In the genomic region with DNA sequence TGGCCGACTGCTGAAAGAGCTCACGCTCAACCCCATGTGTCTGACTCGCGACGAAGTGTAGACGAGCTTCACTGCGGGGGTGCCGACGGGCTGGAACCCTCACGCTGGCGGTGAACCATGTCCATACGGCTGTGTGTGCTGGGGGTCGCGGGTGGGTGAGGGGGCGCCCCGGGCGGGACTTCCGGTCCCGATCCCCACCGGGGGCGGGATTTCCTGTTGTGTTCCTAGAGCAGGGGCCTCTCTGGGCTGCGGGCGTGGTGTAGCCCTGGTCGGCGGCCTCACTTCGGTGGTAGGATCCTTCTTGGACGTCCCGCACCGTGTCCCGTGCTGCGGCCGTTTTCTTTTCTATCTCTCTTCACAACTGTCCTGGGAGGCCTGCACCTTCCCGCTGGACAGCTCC, we compare ENCODE assay signal across 8 mouse cellular contexts. TPM values are rescaled to one million over a fixed set of nuclear protein-coding genes. Genes with fewer than 3 reads are reported as not detected.
DNase-seq lines count a peak whose midpoint lies in the region; ATAC-seq and TF ChIP-seq lines count a peak whose summit lies in the region.

No protein-coding gene starts in this region.

- under 1% methylated on average over 33 of the region's 33 CpGs for WGBS in bone marrow, adult 2 months
- WGBS in intestine, embryonic 14.5 days, result 0% methylated on average over 32 of the region's 33 CpGs
- 0% methylated on average over 33 of the region's 33 CpGs for WGBS in liver, embryonic 11.5 days
- 0% methylated on average over 33 of the region's 33 CpGs for WGBS in neural tube, embryonic 11.5 days
- under 1% methylated on average over 33 of the region's 33 CpGs for WGBS in thymus, adult 2 months

- no peaks in the 10 kb centered on the region for H3K27me3 ChIP-seq in erythroblast, embryonic 14.5 days (ENCODE audit: control insufficient read depth)
- H3K27me3 ChIP-seq in intestine, embryonic 14.5 days (replicated peaks; ENCODE audit: control insufficient read depth, insufficient read depth, low read length), result no peaks in the 10 kb centered on the region
- H3K27me3 ChIP-seq in liver, embryonic 11.5 days (replicated peaks; ENCODE audit: control insufficient read depth, insufficient read depth, low read length), result no peaks in the 10 kb centered on the region
- no peaks in the 10 kb centered on the region for H3K27me3 ChIP-seq in neural tube, embryonic 11.5 days (ENCODE audit: control insufficient read depth, insufficient read depth, low read length)
- no peaks in the 10 kb centered on the region for H3K27me3 ChIP-seq in thymus, adult 2 months (ENCODE audit: control insufficient read depth, insufficient read depth, low read length)

- peaks cover 53% of the 10 kb centered on the region for H3K36me3 ChIP-seq in erythroblast, embryonic 14.5 days (ENCODE audit: control insufficient read depth)
- peaks cover 33% of the 10 kb centered on the region for H3K36me3 ChIP-seq in intestine, embryonic 14.5 days (ENCODE audit: control insufficient read depth, insufficient read depth, low read length)
- H3K36me3 ChIP-seq in liver, embryonic 11.5 days (ENCODE audit: control insufficient read depth, insufficient read depth, low read length), result peaks cover 20% of the 10 kb centered on the region; the same call in 1 of the 2 replicates
- peaks cover 4% of the 10 kb centered on the region for H3K36me3 ChIP-seq in neural tube, embryonic 11.5 days (ENCODE audit: control insufficient read depth, insufficient read depth, low read length)
- H3K36me3 ChIP-seq in thymus, adult 2 months (ENCODE audit: control insufficient read depth, insufficient read depth, low read length), result peaks cover 9% of the 10 kb centered on the region

- peak; percentile 69 for DNase-seq in gastrocnemius, adult 18-20 months (ENCODE audit: low spot score)
- peak; percentile 86 for DNase-seq in intestine, embryonic 14.5 days (ENCODE audit: low spot score)
- DNase-seq in liver, embryonic 11.5 days (ENCODE audit: low spot score), result peak; percentile 85
- peak; percentile 86 for DNase-seq in neural tube, embryonic 11.5 days (ENCODE audit: low spot score)
- peak; percentile 78 for DNase-seq in thymus, adult 2 months

- peak overlapping the region; percentile 90 for H3K27ac ChIP-seq in bone marrow, adult 2 months (ENCODE audit: control insufficient read depth, insufficient read depth, low read depth, low read length, poor library complexity)
- peak overlapping the region; percentile 99 for H3K27ac ChIP-seq in intestine, embryonic 14.5 days (ENCODE audit: low read depth)
- H3K27ac ChIP-seq in liver, embryonic 11.5 days (ENCODE audit: low read depth, low read length), result peak overlapping the region; percentile 95
- peak overlapping the region; percentile 68 for H3K27ac ChIP-seq in neural tube, embryonic 11.5 days (ENCODE audit: low read depth, low read length)
- peak overlapping the region; percentile 73 for H3K27ac ChIP-seq in thymus, adult 2 months (ENCODE audit: control insufficient read depth, insufficient read depth, low read length)

- peaks cover 76% of the 10 kb centered on the region for H3K4me1 ChIP-seq in erythroblast, embryonic 14.5 days (ENCODE audit: control insufficient read depth)
- H3K4me1 ChIP-seq in bone marrow, adult 2 months (ENCODE audit: control insufficient read depth, insufficient read depth, low read length), result peaks cover 6% of the 10 kb centered on the region; the same call in 1 of the 2 replicates
- peaks cover 34% of the 10 kb centered on the region for H3K4me1 ChIP-seq in intestine, embryonic 14.5 days (replicated peaks; ENCODE audit: control insufficient read depth, insufficient read depth, low read length)
- peaks cover 30% of the 10 kb centered on the region for H3K4me1 ChIP-seq in liver, embryonic 11.5 days (replicated peaks; ENCODE audit: control insufficient read depth, insufficient read depth, low read length)
- H3K4me1 ChIP-seq in neural tube, embryonic 11.5 days (ENCODE audit: control insufficient read depth, insufficient read depth, low read length), result peaks cover 24% of the 10 kb centered on the region
- peaks cover 29% of the 10 kb centered on the region for H3K4me1 ChIP-seq in thymus, adult 2 months (replicated peaks; ENCODE audit: control insufficient read depth, insufficient read depth, low read length)

- peak overlapping the region; percentile 71 for H3K9ac ChIP-seq in intestine, embryonic 14.5 days (ENCODE audit: low read length)
- peak overlapping the region; percentile 96 for H3K9ac ChIP-seq in liver, embryonic 11.5 days (ENCODE audit: low read depth, low read length)
- H3K9ac ChIP-seq in neural tube, embryonic 11.5 days (ENCODE audit: low read length), result peak overlapping the region; percentile 83

- no peak for TF ChIP-seq POLR2A in bone marrow, adult 2 months (IDR thresholded peaks at IDR 0.05; ENCODE audit: borderline replicate concordance, control insufficient read depth, low read depth, low read length)
- TF ChIP-seq POLR2A in thymus, adult 2 months (IDR thresholded peaks at IDR 0.05; ENCODE audit: control insufficient read depth, extremely low read depth, insufficient read depth, low read length, poor library complexity), result no peak

- no peak for TF ChIP-seq CTCF in bone marrow, adult 2 months (IDR thresholded peaks at IDR 0.05; ENCODE audit: control insufficient read depth, insufficient read depth, low read length)
- no peak for TF ChIP-seq CTCF in thymus, adult 2 months (IDR thresholded peaks at IDR 0.05; ENCODE audit: borderline replicate concordance, control insufficient read depth, extremely low read depth, insufficient read depth, low read length, poor library complexity)

- ATAC-seq in erythroblast, adult 5-6 weeks (replicated peaks; ENCODE audit: low FRiP score, poor library complexity, severe bottlenecking), result no peak
- ATAC-seq in intestine, embryonic 14.5 days (replicated peaks; ENCODE audit: low FRiP score, low TSS enrichment, low read depth), result peak; percentile 37
- ATAC-seq in liver, embryonic 11.5 days (replicated peaks; ENCODE audit: low FRiP score), result peak; percentile 50
- ATAC-seq in neural tube, embryonic 11.5 days (ENCODE audit: insufficient read depth, low FRiP score, low TSS enrichment), result peak; percentile 49

- H3K4me2 ChIP-seq in intestine, embryonic 14.5 days (ENCODE audit: low read length), result peak overlapping the region; percentile 80
- H3K4me2 ChIP-seq in liver, embryonic 11.5 days, result peak overlapping the region; percentile 87
- H3K4me2 ChIP-seq in neural tube, embryonic 11.5 days (ENCODE audit: low read depth), result peak overlapping the region; percentile 91

- no peaks in the 10 kb centered on the region for H3K9me3 ChIP-seq in erythroblast, embryonic 14.5 days (ENCODE audit: control insufficient read depth, low read length)
- no peaks in the 10 kb centered on the region for H3K9me3 ChIP-seq in intestine, embryonic 14.5 days (ENCODE audit: control insufficient read depth, low read length)
- H3K9me3 ChIP-seq in liver, embryonic 11.5 days (ENCODE audit: control insufficient read depth, low read length), result no peaks in the 10 kb centered on the region
- no peaks in the 10 kb centered on the region for H3K9me3 ChIP-seq in neural tube, embryonic 11.5 days (ENCODE audit: control insufficient read depth, low read length)

- peak overlapping the region; percentile 76 for H3K4me3 ChIP-seq in erythroblast, embryonic 14.5 days (replicated peaks)
- peak overlapping the region; percentile 83 for H3K4me3 ChIP-seq in bone marrow, adult 2 months (replicated peaks; ENCODE audit: control insufficient read depth, low read depth, low read length)
- peak overlapping the region; percentile 68 for H3K4me3 ChIP-seq in intestine, embryonic 14.5 days (ENCODE audit: low read depth, low read length)
- peak overlapping the region; percentile 89 for H3K4me3 ChIP-seq in liver, embryonic 11.5 days (ENCODE audit: low read depth, low read length)
- H3K4me3 ChIP-seq in neural tube, embryonic 11.5 days (ENCODE audit: low read depth, low read length), result peak overlapping the region; percentile 85
- peak overlapping the region; percentile 79 for H3K4me3 ChIP-seq in thymus, adult 2 months (ENCODE audit: control insufficient read depth, insufficient read depth, low read length)

RNA-seq across cellular contexts. Expression of gene Tbc1d17, which starts 1.3 kb away (rescaled TPM):
- polyA plus RNA-seq in erythroblast, embryonic 14.5 days (2012), result 7.7 and 10.0 TPM in 2 replicates
- 15.8 and 21.3 TPM in 2 replicates for total RNA-seq in erythroblast, adult 5-6 weeks (2015; ENCODE audit: low replicate concordance)
- 33.6 and 77.5 TPM in 2 replicates for total RNA-seq in erythroblast, adult 5-6 weeks (2017; ENCODE audit: low replicate concordance)
- polyA plus RNA-seq in bone marrow, adult 2 months (2011; ENCODE audit: insufficient read depth, insufficient read length, low replicate concordance, missing spikeins), result 24.5 and 49.2 TPM in 2 replicates
- total RNA-seq in gastrocnemius, adult 18-20 months (2021), result 10 to 100 TPM; 46.8 to 61.0 TPM
- 72.4 and 74.8 TPM in 2 replicates for polyA plus RNA-seq in intestine, embryonic 14.5 days (2014; fragmentation: Nextera tagmentation; extraction: Ambion mirVana)
- polyA plus RNA-seq in liver, embryonic 11.5 days (2014; fragmentation: Nextera tagmentation; extraction: Ambion mirVana), result 50.5 and 53.3 TPM in 2 replicates
- polyA plus RNA-seq in neural tube, embryonic 11.5 days (2014; fragmentation: Nextera tagmentation; extraction: Ambion mirVana), result 69.3 and 93.0 TPM in 2 replicates
- polyA plus RNA-seq in thymus, adult 2 months (2012; rRNA removed), result 138 and 151 TPM in 2 replicates

RNA-seq across cellular contexts. Expression of gene Akt1s1, which starts 1.4 kb away (rescaled TPM):
- 33.5 and 36.8 TPM in 2 replicates for polyA plus RNA-seq in erythroblast, embryonic 14.5 days (2012)
- 6.5 and 7.1 TPM in 2 replicates for total RNA-seq in erythroblast, adult 5-6 weeks (2015; ENCODE audit: low replicate concordance)
- 19.7 and 43.3 TPM in 2 replicates for total RNA-seq in erythroblast, adult 5-6 weeks (2017; ENCODE audit: low replicate concordance)
- polyA plus RNA-seq in bone marrow, adult 2 months (2011; ENCODE audit: insufficient read depth, insufficient read length, low replicate concordance, missing spikeins), result 28.2 and 48.0 TPM in 2 replicates
- total RNA-seq in gastrocnemius, adult 18-20 months (2021), result 100 to 1,000 TPM; 130 to 144 TPM
- 63.7 and 68.0 TPM in 2 replicates for polyA plus RNA-seq in intestine, embryonic 14.5 days (2014; fragmentation: Nextera tagmentation; extraction: Ambion mirVana)
- 46.5 and 53.9 TPM in 2 replicates for polyA plus RNA-seq in liver, embryonic 11.5 days (2014; fragmentation: Nextera tagmentation; extraction: Ambion mirVana)
- 37.2 and 49.3 TPM in 2 replicates for polyA plus RNA-seq in neural tube, embryonic 11.5 days (2014; fragmentation: Nextera tagmentation; extraction: Ambion mirVana)
- 91.4 and 120 TPM in 2 replicates for polyA plus RNA-seq in thymus, adult 2 months (2012; rRNA removed)

RNA-seq across cellular contexts. Expression of gene Pnkp, which starts 6.8 kb away (rescaled TPM):
- 4.5 and 5.5 TPM in 2 replicates for polyA plus RNA-seq in erythroblast, embryonic 14.5 days (2012)
- 17.3 and 43.3 TPM in 2 replicates for total RNA-seq in erythroblast, adult 5-6 weeks (2015; ENCODE audit: low replicate concordance)
- total RNA-seq in erythroblast, adult 5-6 weeks (2017; ENCODE audit: low replicate concordance), result 26.8 and 32.5 TPM in 2 replicates
- polyA plus RNA-seq in bone marrow, adult 2 months (2011; ENCODE audit: insufficient read depth, insufficient read length, low replicate concordance, missing spikeins), result 97.5 and 261 TPM in 2 replicates
- total RNA-seq in gastrocnemius, adult 18-20 months (2021), result 10 to 100 TPM; 19.2 to 20.2 TPM
- polyA plus RNA-seq in intestine, embryonic 14.5 days (2014; fragmentation: Nextera tagmentation; extraction: Ambion mirVana), result 26.4 and 29.7 TPM in 2 replicates
- polyA plus RNA-seq in liver, embryonic 11.5 days (2014; fragmentation: Nextera tagmentation; extraction: Ambion mirVana), result 30.9 and 32.5 TPM in 2 replicates
- 30.2 and 30.6 TPM in 2 replicates for polyA plus RNA-seq in neural tube, embryonic 11.5 days (2014; fragmentation: Nextera tagmentation; extraction: Ambion mirVana)
- polyA plus RNA-seq in thymus, adult 2 months (2012; rRNA removed), result 110 and 135 TPM in 2 replicates

RNA-seq across cellular contexts. Expression of gene Ptov1, which starts 19.4 kb away (rescaled TPM):
- 7.3 and 8.9 TPM in 2 replicates for polyA plus RNA-seq in erythroblast, embryonic 14.5 days (2012)
- total RNA-seq in erythroblast, adult 5-6 weeks (2015; ENCODE audit: low replicate concordance), result 6.9 and 8.1 TPM in 2 replicates
- total RNA-seq in erythroblast, adult 5-6 weeks (2017; ENCODE audit: low replicate concordance), result 8.8 and 12.1 TPM in 2 replicates
- polyA plus RNA-seq in bone marrow, adult 2 months (2011; ENCODE audit: insufficient read depth, insufficient read length, low replicate concordance, missing spikeins), result 51.3 and 96.4 TPM in 2 replicates
- 100 to 1,000 TPM; 143 to 148 TPM for total RNA-seq in gastrocnemius, adult 18-20 months (2021)
- 318 and 338 TPM in 2 replicates for polyA plus RNA-seq in intestine, embryonic 14.5 days (2014; fragmentation: Nextera tagmentation; extraction: Ambion mirVana)
- 162 and 164 TPM in 2 replicates for polyA plus RNA-seq in liver, embryonic 11.5 days (2014; fragmentation: Nextera tagmentation; extraction: Ambion mirVana)
- polyA plus RNA-seq in neural tube, embryonic 11.5 days (2014; fragmentation: Nextera tagmentation; extraction: Ambion mirVana), result 418 and 419 TPM in 2 replicates
- 316 and 338 TPM in 2 replicates for polyA plus RNA-seq in thymus, adult 2 months (2012; rRNA removed)

RNA-seq across cellular contexts. Expression of gene Atf5, which starts 33.7 kb away (rescaled TPM):
- polyA plus RNA-seq in erythroblast, embryonic 14.5 days (2012), result 9.7 and 12.0 TPM in 2 replicates
- total RNA-seq in erythroblast, adult 5-6 weeks (2015; ENCODE audit: low replicate concordance), result 1.3 and 1.9 TPM in 2 replicates
- total RNA-seq in erythroblast, adult 5-6 weeks (2017; ENCODE audit: low replicate concordance), result 2.1 and 2.5 TPM in 2 replicates
- 24.5 and 32.7 TPM in 2 replicates for polyA plus RNA-seq in bone marrow, adult 2 months (2011; ENCODE audit: insufficient read depth, insufficient read length, low replicate concordance, missing spikeins)
- total RNA-seq in gastrocnemius, adult 18-20 months (2021), result 10 to 100 TPM; 62.4 to 99.0 TPM
- polyA plus RNA-seq in intestine, embryonic 14.5 days (2014; fragmentation: Nextera tagmentation; extraction: Ambion mirVana), result 2.4 and 3.0 TPM in 2 replicates
- 3.9 and 4.2 TPM in 2 replicates for polyA plus RNA-seq in liver, embryonic 11.5 days (2014; fragmentation: Nextera tagmentation; extraction: Ambion mirVana)
- 2.1 and 3.1 TPM in 2 replicates for polyA plus RNA-seq in neural tube, embryonic 11.5 days (2014; fragmentation: Nextera tagmentation; extraction: Ambion mirVana)
- polyA plus RNA-seq in thymus, adult 2 months (2012; rRNA removed), result 76.5 and 102 TPM in 2 replicates
